Mouse (Mus musculus) stomach, embryonic 16.5 days (tissue): ENCODE measurements around the gene Plpp3. TPM values are rescaled to one million over a fixed set of nuclear protein-coding genes. Genes with fewer than 3 reads are reported as not detected.
"Not testable (repeated sequence)": the region's sequence is repeated elsewhere in the genome, so short reads cannot be mapped to it uniquely, and the experiment has no call there.

Source experiments
- ATAC-seq: fragments of 200-750 bp; cut with Nextera tagmentation; 2 replicates; pipeline ENCODE4 v1.8.0; 2017; ENCODE audit warnings: moderate number of reproducible peaks, moderate TSS enrichment; ENCODE audit not compliant: insufficient read depth, low FRiP score
- H3K27ac ChIP-seq: fragments of 300-500 bp; sonication (generic); 2 replicates; pipeline ENCODE4 v1.5.1; 2014; ENCODE audit warnings: low read length
- H3K27me3 ChIP-seq: fragments of 300-500 bp; sonication (generic); 2 replicates; pipeline ENCODE4 v1.6.1; 2014; ENCODE audit warnings: low read length, control low read depth, mixed read lengths; ENCODE audit not compliant: control insufficient read depth, insufficient read depth
- H3K36me3 ChIP-seq: fragments of 300-500 bp; sonication (generic); 2 replicates; pipeline ENCODE4 v1.6.1; 2014; ENCODE audit warnings: low read length; ENCODE audit not compliant: control insufficient read depth, insufficient read depth
- H3K4me1 ChIP-seq: fragments of 300-500 bp; sonication (generic); 2 replicates; pipeline ENCODE4 v1.6.1; 2014; ENCODE audit warnings: low read length, control low read depth, mixed read lengths; ENCODE audit not compliant: control insufficient read depth, insufficient read depth
- H3K4me2 ChIP-seq: fragments of 300-500 bp; sonication (generic); 2 replicates; pipeline ENCODE4 v1.6.1; 2014; ENCODE audit warnings: low read depth, low read length, mixed read lengths
- H3K4me3 ChIP-seq: fragments of 300-500 bp; sonication (generic); replicated peaks from 2 replicates; pipeline ENCODE4 v1.5.1; 2014; ENCODE audit warnings: mild to moderate bottlenecking, low read length
- H3K9ac ChIP-seq: fragments of 300-500 bp; sonication (generic); 2 replicates; pipeline ENCODE4 v1.6.1; 2014; ENCODE audit warnings: low read length
- H3K9me3 ChIP-seq: fragments of 300-500 bp; sonication (generic); replicated peaks from 2 replicates; pipeline ENCODE4 v1.6.1; 2016; ENCODE audit warnings: low read length, control low read depth; ENCODE audit not compliant: control insufficient read depth
- WGBS: fragments of 180-500 bp; shearing (Covaris S2); extraction: QIAGEN DNeasy Blood & Tissue Kit; methylation state at CpG from one replicate; pipeline ENCODE4 v1.1.7; 2014; 5-methylcytosine and 5-hydroxymethylcytosine counted together
- polyA plus RNA-seq: library from polyadenylated mRNA; unstranded; fragments of >200 nt; fragmentation: Nextera tagmentation; extraction: Ambion mirVana; gene quantifications from 2 replicates; pipeline ENCODE4 v1.2.1, GENCODE M21; 2015

The Plpp3 gene
- polyA plus RNA-seq, 1 experiment from 2014 or later, result 65.3 TPM

DNA sequence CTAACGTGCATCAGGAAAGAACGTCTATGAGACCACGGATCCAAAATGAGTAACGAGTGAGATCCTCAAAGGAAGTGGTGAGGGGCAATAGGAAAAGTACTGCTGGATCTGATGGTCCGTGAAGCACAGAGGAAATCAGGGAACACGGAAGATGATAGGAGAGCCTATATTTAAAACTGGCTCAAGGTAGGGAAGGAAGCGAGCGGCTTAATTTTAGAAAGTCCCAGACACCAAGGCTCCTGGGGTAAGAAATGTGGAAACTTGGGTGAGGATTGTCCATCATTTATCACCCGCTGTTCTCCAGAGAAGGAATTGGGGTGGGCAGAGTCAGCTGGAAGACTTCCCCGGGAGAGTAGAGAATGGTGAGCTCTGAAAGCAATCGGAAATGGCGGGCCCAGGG lies 105.2 kb downstream of the Plpp3 start:
- Histone ChIP-seq H3K4me1 (no peaks in the 10 kb centered on the region), H3K4me2 (no peak overlapping the region), H3K4me3 (no peak overlapping the region), H3K9me3 (no peaks in the 10 kb centered on the region), H3K36me3 (no peaks in the 10 kb centered on the region), H3K27me3 (no peaks in the 10 kb centered on the region), H3K9ac (no peak overlapping the region), H3K27ac (no peak overlapping the region)
- ATAC-seq, result no peak
- 77% methylated on average over 12 of the region's 12 CpGs for WGBS

DNA sequence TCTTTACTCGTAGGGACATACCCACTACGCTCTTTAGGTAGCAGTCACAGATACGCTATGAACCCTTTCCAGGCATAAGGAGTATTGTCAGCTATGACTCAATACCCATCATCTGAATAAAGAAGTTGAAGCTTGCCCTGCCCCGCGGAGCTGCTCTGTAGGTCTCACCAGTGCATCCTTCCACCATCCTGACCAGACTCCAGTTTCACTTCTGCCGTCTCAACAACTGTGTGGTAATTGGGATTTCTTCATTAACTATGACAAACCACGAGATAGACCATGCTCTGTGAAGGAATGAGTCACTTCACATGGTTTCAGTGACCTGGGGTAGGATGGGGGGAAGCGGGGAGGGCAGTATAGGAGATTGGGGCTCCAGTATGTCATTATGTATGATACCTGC lies 106.5 kb downstream of the Plpp3 start:
- 86% methylated on average over 8 of the region's 8 CpGs for WGBS
- H3K27me3 ChIP-seq, result no peaks in the 10 kb centered on the region

DNA sequence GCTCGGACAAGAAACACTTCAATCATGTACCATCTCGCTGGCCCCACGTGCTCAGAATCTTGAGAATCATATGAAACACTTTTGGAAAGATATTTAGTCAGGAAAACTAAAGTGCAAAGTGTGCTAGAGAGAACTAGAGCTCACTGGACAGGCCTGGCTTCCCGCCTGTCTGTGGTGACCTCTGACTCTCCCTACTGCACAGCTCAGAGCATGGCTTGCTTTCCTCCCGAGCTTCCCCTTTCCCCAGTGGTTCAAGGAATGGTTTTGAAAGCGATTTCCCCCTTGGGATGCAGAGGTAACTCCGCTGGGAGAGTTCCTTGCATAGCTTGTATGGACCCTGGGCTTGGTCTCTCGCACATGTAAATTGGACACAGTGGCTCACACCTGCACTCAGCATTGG lies 107.9 kb downstream of the Plpp3 start:
- no peaks in the 10 kb centered on the region for H3K9me3 ChIP-seq
- H3K36me3 ChIP-seq, result no peaks in the 10 kb centered on the region
- no peak overlapping the region for H3K4me2 ChIP-seq
- no peak for ATAC-seq
- 80% methylated on average over 8 of the region's 8 CpGs for WGBS
- H3K4me1 ChIP-seq, result no peaks in the 10 kb centered on the region
- H3K9ac ChIP-seq, result no peak overlapping the region
- no peak overlapping the region for H3K4me3 ChIP-seq
- H3K27ac ChIP-seq, result no peak overlapping the region
- H3K27me3 ChIP-seq, result no peaks in the 10 kb centered on the region

More for the DNA sequence above, 106.5 kb downstream of the Plpp3 start:
- Histone ChIP-seq H3K9ac (no peak overlapping the region), H3K9me3 (no peaks in the 10 kb centered on the region), H3K27ac (no peak overlapping the region), H3K36me3 (no peaks in the 10 kb centered on the region), H3K4me1 (no peaks in the 10 kb centered on the region), H3K4me3 (no peak overlapping the region), H3K4me2 (no peak overlapping the region)
- no peak for ATAC-seq

DNA sequence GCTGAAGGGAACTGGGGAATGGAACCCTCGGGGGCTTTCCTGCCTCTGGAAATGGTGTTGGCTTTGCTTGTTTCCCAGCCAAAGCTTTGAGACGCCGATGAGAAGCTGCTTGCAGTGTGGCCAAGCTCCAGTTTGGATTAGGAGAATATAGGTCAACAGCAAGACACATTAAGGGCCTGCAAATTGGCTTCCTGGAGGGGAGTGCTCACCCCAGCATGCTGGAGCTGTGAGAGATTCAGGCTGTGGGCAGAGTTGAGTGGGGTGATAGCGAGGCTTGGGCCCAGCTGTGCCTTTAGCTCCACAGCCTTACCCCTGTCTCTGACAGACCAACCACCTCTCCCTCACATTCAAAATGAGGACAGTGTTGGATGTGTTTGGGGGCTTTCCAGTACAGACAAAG lies 108.5 kb downstream of the Plpp3 start:
- Histone ChIP-seq H3K9me3 (no peaks in the 10 kb centered on the region), H3K27ac (no peak overlapping the region), H3K4me2 (no peak overlapping the region), H3K4me1 (no peaks in the 10 kb centered on the region), H3K4me3 (no peak overlapping the region), H3K27me3 (no peaks in the 10 kb centered on the region), H3K9ac (no peak overlapping the region), H3K36me3 (no peaks in the 10 kb centered on the region)
- ATAC-seq, result peak; percentile 64
- WGBS, result 56% methylated on average over 4 of the region's 4 CpGs

DNA sequence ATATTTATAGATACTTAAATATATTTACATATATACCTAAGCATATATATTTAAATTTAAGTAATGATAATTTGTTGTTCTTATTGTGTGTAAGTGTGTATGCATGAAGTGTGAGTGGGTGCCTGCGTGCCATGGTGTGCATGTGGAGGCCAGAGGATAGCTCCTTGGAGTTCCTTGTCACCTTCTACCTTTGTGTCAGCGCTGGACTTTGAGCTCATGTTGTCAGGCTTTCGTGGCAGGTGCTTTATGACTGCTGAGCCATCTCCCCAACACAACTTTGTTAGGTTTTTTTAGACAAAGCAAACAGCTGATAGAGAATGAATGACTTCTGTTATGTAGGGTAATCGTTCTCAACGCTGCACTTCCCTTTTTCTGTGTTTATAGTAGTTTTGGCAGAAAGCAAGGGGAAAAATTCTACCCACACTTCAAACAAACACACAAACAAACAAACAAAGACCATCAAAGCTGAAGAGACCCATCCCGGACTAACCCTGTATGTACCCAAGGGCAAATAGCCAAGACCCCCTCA lies 111.1 kb downstream of the Plpp3 start:
- Histone ChIP-seq H3K9ac (no peak overlapping the region), H3K36me3 (no peaks in the 10 kb centered on the region), H3K4me3 (no peak overlapping the region), H3K9me3 (no peaks in the 10 kb centered on the region), H3K4me2 (no peak overlapping the region), H3K27ac (no peak overlapping the region), H3K27me3 (no peaks in the 10 kb centered on the region), H3K4me1 (no peaks in the 10 kb centered on the region)
- ATAC-seq, result no peak
- 72% methylated on average over 6 of the region's 6 CpGs for WGBS

DNA sequence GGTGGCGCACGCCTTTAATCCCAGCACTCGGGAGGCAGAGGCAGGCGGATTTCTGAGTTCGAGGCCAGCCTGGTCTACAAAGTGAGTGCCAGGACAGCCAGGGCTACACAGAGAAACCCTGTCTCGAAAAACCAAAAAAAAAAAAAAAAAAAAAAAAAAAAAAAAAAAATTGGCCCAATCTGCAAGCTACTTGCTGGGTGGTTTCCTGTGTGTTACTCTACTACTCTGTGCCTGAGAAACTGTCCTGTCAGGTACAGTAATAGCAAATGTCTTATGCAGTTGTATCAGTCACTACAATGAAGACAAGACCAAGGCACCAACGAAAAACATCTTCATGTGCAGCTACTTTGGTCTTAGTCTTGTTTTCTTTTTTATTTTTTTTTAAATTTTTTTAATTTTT lies 112.3 kb downstream of the Plpp3 start:
- H3K36me3 ChIP-seq, H3K27me3 ChIP-seq, H3K9me3 ChIP-seq, ATAC-seq, H3K4me3 ChIP-seq, H3K4me1 ChIP-seq, H3K9ac ChIP-seq, H3K4me2 ChIP-seq, H3K27ac ChIP-seq: not testable (repeated sequence)
- 91% methylated on average over 5 of the region's 7 CpGs for WGBS

DNA sequence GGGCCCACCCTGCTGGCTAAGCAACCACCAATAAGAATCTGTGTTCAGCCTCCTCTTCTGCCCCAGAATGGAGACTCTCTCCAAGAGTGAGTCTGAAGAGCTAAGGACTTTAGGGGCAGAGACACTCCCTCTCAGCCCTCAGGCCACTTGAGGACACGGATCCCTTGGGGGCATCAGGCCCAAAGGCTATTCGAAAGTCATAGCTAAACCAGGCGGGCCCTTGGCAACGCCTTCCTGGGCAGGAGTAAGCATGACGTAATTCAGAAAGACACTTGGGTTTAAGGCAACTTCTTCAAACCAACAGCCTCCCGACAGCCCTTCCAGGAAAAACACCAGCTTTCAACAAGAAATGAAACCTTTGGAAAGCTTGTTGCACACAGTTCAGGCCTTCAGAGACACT lies 114.0 kb downstream of the Plpp3 start:
- WGBS, result 78% methylated on average over 6 of the region's 6 CpGs
- H3K4me3 ChIP-seq, result no peak overlapping the region
- no peak overlapping the region for H3K9ac ChIP-seq
- no peaks in the 10 kb centered on the region for H3K27me3 ChIP-seq
- H3K4me2 ChIP-seq, result no peak overlapping the region
- no peak overlapping the region for H3K27ac ChIP-seq
- H3K9me3 ChIP-seq, result no peaks in the 10 kb centered on the region
- no peak for ATAC-seq
- no peaks in the 10 kb centered on the region for H3K4me1 ChIP-seq
- no peaks in the 10 kb centered on the region for H3K36me3 ChIP-seq

DNA sequence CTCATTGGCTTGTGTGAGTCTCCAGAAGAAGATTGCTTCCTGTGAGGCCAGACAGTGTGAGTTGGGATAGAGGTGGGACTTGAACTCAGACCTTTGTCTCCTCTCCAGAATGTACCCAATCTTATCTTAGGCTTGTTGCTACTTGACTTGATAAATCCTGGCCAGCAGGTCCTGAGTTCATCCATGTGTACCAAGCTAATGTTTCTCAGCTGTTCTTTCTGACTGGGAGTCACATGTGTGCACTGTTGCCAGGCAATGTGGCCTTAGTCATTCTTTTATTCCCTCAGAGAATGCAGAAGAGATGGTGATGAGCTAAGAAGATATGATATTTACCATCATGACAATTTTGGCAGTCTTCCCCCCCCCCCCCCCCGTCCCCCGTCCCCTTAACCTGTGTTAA lies 115.9 kb downstream of the Plpp3 start:
- Histone ChIP-seq H3K4me3 (no peak overlapping the region), H3K4me1 (no peaks in the 10 kb centered on the region), H3K9ac (no peak overlapping the region), H3K27me3 (no peaks in the 10 kb centered on the region), H3K9me3 (no peaks in the 10 kb centered on the region), H3K36me3 (no peaks in the 10 kb centered on the region), H3K27ac (no peak overlapping the region), H3K4me2 (no peak overlapping the region)
- WGBS, result 76% methylated on average over 2 of the region's 2 CpGs
- no peak for ATAC-seq

DNA sequence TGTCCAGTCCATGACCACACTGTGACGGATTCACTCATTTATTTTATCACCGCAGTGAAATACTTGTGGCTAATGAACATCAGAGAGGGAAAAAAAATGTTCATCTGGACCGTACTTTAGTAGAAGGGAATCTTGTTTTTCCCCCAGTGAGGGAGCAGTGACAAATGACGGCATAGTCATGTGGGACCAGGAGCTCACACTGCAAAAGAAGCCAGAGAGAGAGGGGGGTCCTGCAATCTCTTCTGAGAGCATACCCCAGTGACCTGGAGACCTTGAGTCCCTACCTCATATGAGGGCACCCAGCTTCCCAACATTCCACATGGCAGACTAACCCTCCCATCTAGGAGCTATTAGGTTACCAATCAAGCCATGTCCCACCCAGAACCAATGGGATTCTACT lies 116.3 kb downstream of the Plpp3 start:
- H3K27me3 ChIP-seq, result no peaks in the 10 kb centered on the region
- no peaks in the 10 kb centered on the region for H3K9me3 ChIP-seq
- 76% methylated on average over 4 of the region's 4 CpGs for WGBS
- H3K36me3 ChIP-seq, result no peaks in the 10 kb centered on the region
- ATAC-seq, result no peak
- H3K4me3 ChIP-seq, result no peak overlapping the region
- H3K9ac ChIP-seq, result no peak overlapping the region
- H3K27ac ChIP-seq, result no peak overlapping the region
- no peaks in the 10 kb centered on the region for H3K4me1 ChIP-seq
- H3K4me2 ChIP-seq, result no peak overlapping the region

DNA sequence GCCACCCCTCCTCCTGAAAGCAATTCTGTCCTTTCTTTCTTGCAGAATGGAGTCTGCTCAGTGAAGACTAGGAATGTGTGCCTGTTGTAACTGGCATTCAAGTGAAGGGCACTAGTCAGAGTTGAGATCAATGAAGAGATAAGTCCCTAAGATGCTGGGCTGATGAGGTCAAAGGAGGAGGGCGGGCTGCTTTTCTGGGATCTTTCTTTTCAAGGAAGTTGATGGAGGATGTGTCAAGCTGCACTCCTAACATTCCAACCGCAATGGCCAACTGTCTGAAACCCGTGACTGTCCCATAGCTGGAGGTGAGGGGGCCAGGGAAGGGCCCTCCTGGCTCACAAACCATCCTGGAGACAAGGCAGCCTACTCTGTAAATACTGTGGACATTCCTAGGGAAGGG lies 118.5 kb downstream of the Plpp3 start:
- no peak for ATAC-seq
- WGBS, result 53% methylated on average over 3 of the region's 3 CpGs
- Histone ChIP-seq H3K4me3 (no peak overlapping the region), H3K36me3 (no peaks in the 10 kb centered on the region), H3K9ac (no peak overlapping the region), H3K27me3 (no peaks in the 10 kb centered on the region), H3K4me2 (no peak overlapping the region), H3K27ac (no peak overlapping the region), H3K9me3 (no peaks in the 10 kb centered on the region), H3K4me1 (no peaks in the 10 kb centered on the region)
